Mouse (Mus musculus) testis, adult 2 months (tissue): ENCODE data around the gene Hectd3.

Experiments used
- CTCF ChIP-seq: fragments of 200-500 bp; IDR thresholded peaks from 2 replicates; pipeline ENCODE4 v1.5.1; 2012; ENCODE audit warnings: low read depth, mild to moderate bottlenecking, inconsistent platforms, low read length, moderate library complexity; ENCODE audit not compliant: control insufficient read depth, insufficient read depth, insufficient replicate concordance
- POLR2A ChIP-seq: fragments of 200-500 bp; IDR thresholded peaks from 2 replicates; pipeline ENCODE4 v1.6.1; 2012; ENCODE audit warnings: low read depth, mild to moderate bottlenecking, inconsistent platforms, low read length, moderate library complexity; ENCODE audit not compliant: control insufficient read depth

- no peak for TF ChIP-seq POLR2A
- no peak for TF ChIP-seq CTCF
Observed at GRCm38 (mm10) chr4:117031105-117031504, 36.0 kb downstream of the Hectd3 start.
